Mouse (Mus musculus) bone marrow, adult 2 months (tissue): ENCODE measurements around the gene Decr2.

Experiments used
- CTCF ChIP-seq: fragments of 200-500 bp; IDR thresholded peaks from 2 replicates; pipeline ENCODE4 v1.5.1; 2011; ENCODE audit warnings: low read length, control low read depth; ENCODE audit not compliant: control insufficient read depth, insufficient read depth
- POLR2A ChIP-seq: fragments of 200-500 bp; IDR thresholded peaks from 2 replicates; pipeline ENCODE4 v1.6.1; 2011; ENCODE audit warnings: low read depth, mild to moderate bottlenecking, control low read depth, low read length, borderline replicate concordance; ENCODE audit not compliant: control insufficient read depth

- TF ChIP-seq CTCF (peak; percentile 30; the same call in 1 of the 2 replicates), POLR2A (peak; percentile 37; the same call in 1 of the 2 replicates)
Observed at GRCm38 (mm10) chr17:26138239-26138836, 48.2 kb upstream of the Decr2 start, which contains the start of gene Axin1.
